Mouse (Mus musculus) CH12.LX (cell line): ENCODE results near the gene Klk6. TPM values are rescaled to one million over a fixed set of nuclear protein-coding genes. Genes with fewer than 3 reads are reported as not detected.

Experiments used
- DNase-seq: peaks from one replicate; pipeline ENCODE4 v3.0.0-alpha.2; 2013; ENCODE audit errors: extremely low read depth
- H3K27ac ChIP-seq: 2 replicates; pipeline ENCODE4 v1.5.1; 2012; ENCODE audit warnings: low read depth, mild to moderate bottlenecking, control low read depth, moderate library complexity; ENCODE audit not compliant: insufficient read depth
- H3K27me3 ChIP-seq: replicated peaks from 2 replicates; pipeline ENCODE3; 2012; ENCODE audit warnings: inconsistent platforms
- H3K36me3 ChIP-seq, 2 experiments: replicated peaks in 1 of 2; 2 replicates each; pipeline versions ENCODE3 to v1.6.1; 2012; ENCODE audit warnings: inconsistent platforms in 1 of 2, low read length in 1 of 2, mild to moderate bottlenecking in 1 of 2, mixed read lengths in 1 of 2, moderate library complexity in 1 of 2; ENCODE audit not compliant: control insufficient read depth in 1 of 2, insufficient read depth in 1 of 2
- H3K4me1 ChIP-seq, 2 experiments: 2 replicates each; pipeline ENCODE4 v1.6.1; 2012; ENCODE audit warnings: inconsistent platforms in 1 of 2, moderate library complexity in 1 of 2; ENCODE audit not compliant: insufficient read depth in 2 of 2, control insufficient read depth in 1 of 2
- H3K4me2 ChIP-seq: 2 replicates; pipeline ENCODE4 v1.6.1; 2012; ENCODE audit warnings: low read depth, mild to moderate bottlenecking, control low read depth; ENCODE audit not compliant: poor library complexity, insufficient read depth, severe bottlenecking
- H3K4me3 ChIP-seq, 3 experiments: fragments of 150-350 bp in 1 of 3; sonication (generic) in 1 of 3; replicated peaks in 1 of 3; 2 replicates each; pipeline versions ENCODE3 to v1.5.1; 2011 to 2012; ENCODE audit warnings: low read depth in 2 of 3, low read length in 2 of 3, mild to moderate bottlenecking in 2 of 3, moderate library complexity in 2 of 3, control low read depth in 1 of 3, improper control_type of control experiment in 1 of 3, inconsistent platforms in 1 of 3, mixed read lengths in 1 of 3; ENCODE audit not compliant: poor library complexity in 1 of 3
- H3K79me2 ChIP-seq: replicated peaks from 2 replicates; pipeline ENCODE4 v1.6.1; 2012; ENCODE audit warnings: mild to moderate bottlenecking, moderate library complexity; ENCODE audit not compliant: control insufficient read depth, poor library complexity, insufficient read depth, severe bottlenecking; ENCODE audit errors: extremely low read depth
- H3K9ac ChIP-seq: 2 replicates; pipeline ENCODE4 v1.6.1; 2012; ENCODE audit warnings: low read depth, mild to moderate bottlenecking, control low read depth, moderate library complexity; ENCODE audit not compliant: insufficient read depth
- H3K9me3 ChIP-seq: replicated peaks from 2 replicates; pipeline ENCODE3; 2012; ENCODE audit warnings: low read length, inconsistent platforms, mixed read lengths
- CHD1 ChIP-seq: IDR thresholded peaks from 2 replicates; pipeline ENCODE4 v1.6.1; 2012; ENCODE audit warnings: low read depth, low read length, improper control_type of control experiment, inconsistent platforms
- CHD2 ChIP-seq: IDR thresholded peaks from 2 replicates; pipeline ENCODE4 v1.6.1; 2011; ENCODE audit warnings: low read length, improper control_type of control experiment
- CTCF ChIP-seq, 2 experiments: IDR thresholded peaks in 1 of 2; conservative IDR thresholded peaks in 1 of 2; 2 replicates each; pipeline ENCODE4 v1.5.1; 2011 to 2012; ENCODE audit warnings: low read depth in 2 of 2, low read length in 2 of 2, improper control_type of control experiment in 1 of 2, inconsistent platforms in 1 of 2, mild to moderate bottlenecking in 1 of 2, moderate library complexity in 1 of 2
- IRF4 ChIP-seq: IDR thresholded peaks from 2 replicates; pipeline ENCODE4 v1.6.1; 2014; ENCODE audit warnings: low read depth, mild to moderate bottlenecking, inconsistent platforms, low read length, improper control_type of control experiment
- KAT2A ChIP-seq: IDR thresholded peaks from 2 replicates; pipeline ENCODE4 v1.6.1; 2012; ENCODE audit warnings: low read length, improper control_type of control experiment, inconsistent platforms; ENCODE audit not compliant: insufficient replicate concordance
- MAFK ChIP-seq: IDR thresholded peaks from 2 replicates; pipeline ENCODE4 v1.6.1; 2011; ENCODE audit warnings: low read length, improper control_type of control experiment; ENCODE audit not compliant: insufficient replicate concordance
- POLR2A ChIP-seq: IDR thresholded peaks from 2 replicates; pipeline ENCODE4 v1.6.1; 2011; ENCODE audit warnings: low read depth, mild to moderate bottlenecking, improper control_type of control experiment, low read length
- SMC3 ChIP-seq: IDR thresholded peaks from 2 replicates; pipeline ENCODE4 v1.6.1; 2011; ENCODE audit warnings: low read depth, low read length, improper control_type of control experiment
- TBP ChIP-seq: conservative IDR thresholded peaks from 2 replicates; pipeline ENCODE4 v1.6.1; 2011; ENCODE audit warnings: low read depth, low read length, improper control_type of control experiment
- TCF12 ChIP-seq: IDR thresholded peaks from 2 replicates; pipeline ENCODE4 v1.6.1; 2014; ENCODE audit warnings: low read depth, mild to moderate bottlenecking, inconsistent platforms, low read length, improper control_type of control experiment
- USF1 ChIP-seq: IDR thresholded peaks from 2 replicates; pipeline ENCODE4 v1.6.1; 2014; ENCODE audit warnings: low read depth, mild to moderate bottlenecking, inconsistent platforms, low read length, improper control_type of control experiment
- USF2 ChIP-seq: conservative IDR thresholded peaks from 2 replicates; pipeline ENCODE4 v1.6.1; 2011; ENCODE audit warnings: low read depth, low read length, improper control_type of control experiment
- ZC3H11A ChIP-seq: IDR thresholded peaks from 2 replicates; pipeline ENCODE4 v1.6.1; 2012; ENCODE audit warnings: low read depth, mild to moderate bottlenecking, inconsistent platforms, low read length, improper control_type of control experiment
- ZNF384 ChIP-seq: IDR thresholded peaks from 2 replicates; pipeline ENCODE4 v1.6.1; 2012; ENCODE audit warnings: low read depth, low read length, improper control_type of control experiment, inconsistent platforms
- dilution Hi-C: fragments of 300-500 bp; cut with MboI; formaldehyde crosslinking; loops from 2 replicates; pipeline ENCODE4 v1.14.3; 2020; ENCODE audit warnings: low sequenced_read_pairs; ENCODE audit not compliant: extremely low pct_unique_long_range_greater_than_20kb, extremely low pct_ligation_motif_present
- in situ Hi-C: fragments of 300-500 bp; cut with MboI; formaldehyde crosslinking; loops from 3 replicates; pipeline ENCODE4 v1.14.3; 2019; ENCODE audit warnings: low sequenced_read_pairs, low pct_ligation_motif_present, low pct_unique_long_range_greater_than_20kb, mixed read lengths
- polyA plus RNA-seq: library from polyadenylated mRNA; unstranded; fragments of >175 nt; gene quantifications from 2 replicates; pipeline ENCODE4 v1.2.1, GENCODE M21; 2012; ENCODE audit warnings: low read depth; ENCODE audit not compliant: insufficient read length
- total RNA-seq, 2 experiments: library from RNA; depleted of rRNA; stranded (reverse); fragments of 300-350 nt in 1 of 2; fragments of >200 nt in 1 of 2; gene quantifications; 2 replicates each; pipeline ENCODE4 v1.2.3; 2012 to 2014

Gene Klk6
- total and polyA plus RNA-seq, 3 experiments: not detected

DNA sequence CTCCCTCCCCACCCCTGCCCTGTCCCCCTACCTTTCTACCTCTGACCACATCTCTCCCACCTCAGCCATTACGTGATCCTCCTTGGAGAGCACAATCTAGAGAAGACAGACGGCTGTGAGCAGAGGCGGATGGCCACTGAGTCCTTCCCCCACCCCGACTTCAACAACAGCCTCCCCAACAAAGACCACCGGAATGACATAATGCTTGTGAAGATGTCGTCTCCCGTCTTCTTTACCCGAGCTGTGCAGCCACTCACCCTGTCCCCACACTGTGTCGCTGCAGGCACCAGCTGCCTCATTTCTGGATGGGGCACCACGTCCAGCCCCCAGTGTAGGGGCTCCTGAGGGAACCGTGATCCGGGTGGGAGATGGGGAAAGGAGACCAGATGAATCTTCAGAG is 46.9 kb upstream of the Klk6 start:
- no peak overlapping the region for H3K4me3 ChIP-seq
- H3K4me1 ChIP-seq: peaks cover 2 to 3% of the 10 kb centered on the region in 2 experiments; a peak in 1 of 4 replicates
- TF ChIP-seq TBP: no peak
- no peak for TF ChIP-seq KAT2A
- TF ChIP-seq CHD1: no peak
- no peak for TF ChIP-seq SMC3
- no peak for TF ChIP-seq CTCF (conservative IDR thresholded peaks at IDR 0.05 in 1 of 2, IDR thresholded peaks at IDR 0.05 in 1 of 2; ENCODE audit: low read depth in 2 of 2, low read length in 2 of 2)
- DNase-seq: no peak
- H3K79me2 ChIP-seq: no peaks in the 10 kb centered on the region
- H3K9ac ChIP-seq: no peak overlapping the region
- dilution Hi-C loops: no loop called here
- H3K9me3 ChIP-seq: no peaks in the 10 kb centered on the region
- no peak overlapping the region for H3K4me2 ChIP-seq
- in situ Hi-C loops: loop anchor here (25.0 kb wide), 1 partner anchor 290 kb away; the partner anchor contains the start of gene Iglon5
- peaks cover 92% of the 10 kb centered on the region for H3K27me3 ChIP-seq
- no peak overlapping the region for H3K27ac ChIP-seq
- H3K36me3 ChIP-seq: no peaks in the 10 kb centered on the region

DNA sequence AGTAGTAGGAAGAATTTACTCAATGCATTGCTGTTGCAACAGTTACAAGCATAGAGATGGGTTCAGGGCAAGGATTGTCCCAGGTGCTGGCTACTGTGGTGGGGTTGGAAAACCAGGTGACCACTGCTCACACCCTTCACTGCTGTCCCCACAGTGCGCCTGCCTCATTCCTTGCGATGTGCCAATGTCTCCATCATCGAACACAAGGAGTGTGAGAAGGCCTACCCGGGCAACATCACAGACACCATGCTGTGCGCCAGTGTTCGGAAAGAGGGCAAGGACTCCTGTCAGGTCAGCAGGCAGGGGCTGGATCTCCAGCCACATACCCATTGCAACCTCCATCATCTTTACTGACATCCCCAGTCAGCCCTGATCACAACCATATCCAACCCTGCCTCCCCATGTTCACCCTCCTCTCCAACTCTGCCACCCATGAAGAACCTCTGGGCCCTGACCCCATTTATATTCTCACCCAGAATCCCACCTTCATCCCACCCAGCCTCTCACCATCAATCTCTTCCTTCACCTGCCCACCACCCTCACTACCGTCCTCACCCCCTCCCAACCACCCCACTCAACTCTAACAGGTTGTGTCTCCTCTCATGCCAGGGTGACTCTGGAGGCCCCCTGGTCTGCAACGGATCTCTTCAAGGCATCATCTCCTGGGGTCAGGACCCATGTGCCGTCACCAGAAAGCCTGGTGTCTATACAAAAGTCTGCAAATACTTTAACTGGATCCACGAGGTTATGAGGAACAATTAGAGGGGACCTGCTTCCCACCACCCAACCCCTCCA is 45.9 kb upstream of the Klk6 start:
- Histone ChIP-seq H3K79me2 (no peaks in the 10 kb centered on the region), H3K4me2 (no peak overlapping the region), H3K36me3 (no peaks in the 10 kb centered on the region), H3K9me3 (no peaks in the 10 kb centered on the region), H3K4me1 (peaks cover 5 to 7% of the 10 kb centered on the region in 2 experiments; a peak in 1 of 4 replicates), H3K9ac (no peak overlapping the region), H3K27ac (no peak overlapping the region), H3K27me3 (peaks cover 94% of the 10 kb centered on the region), H3K4me3 (no peak overlapping the region)
- DNase-seq: no peak
- TF ChIP-seq POLR2A: no peak
- no peak for TF ChIP-seq ZNF384
- no peak for TF ChIP-seq TCF12
- no peak for TF ChIP-seq IRF4
- no peak for TF ChIP-seq CHD2
- TF ChIP-seq CTCF (conservative IDR thresholded peaks at IDR 0.05 in 1 of 2, IDR thresholded peaks at IDR 0.05 in 1 of 2; ENCODE audit: low read depth in 2 of 2, low read length in 2 of 2): no peak
- TF ChIP-seq USF1: no peak
- no peak for TF ChIP-seq USF2
- in situ Hi-C loops (loop anchor here (25.0 kb wide), 1 partner anchor 291 kb away; the partner anchor contains the start of gene Iglon5), dilution Hi-C loops (no loop called here)

DNA sequence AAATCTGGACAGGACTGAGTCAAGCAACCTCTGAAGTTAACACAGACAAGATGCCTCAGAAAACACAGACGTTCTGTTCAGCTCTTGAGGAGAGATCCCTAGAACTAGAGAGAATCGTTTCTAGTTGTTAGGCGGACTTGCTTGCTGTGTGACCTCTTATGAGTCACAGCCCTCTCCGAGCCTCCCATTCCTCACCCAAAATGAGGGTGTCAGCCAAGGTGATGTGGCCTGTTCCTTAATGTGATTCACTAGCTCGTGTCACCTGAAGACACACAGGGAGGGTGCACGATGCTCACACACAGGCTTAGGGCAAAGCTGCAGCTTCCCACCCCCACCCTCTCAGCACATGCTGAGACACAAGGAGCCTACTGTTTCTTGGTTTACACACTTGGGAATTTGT is 44.1 kb upstream of the Klk6 start:
- no peak for DNase-seq
- Histone ChIP-seq H3K4me3 (no peak overlapping the region), H3K4me1 (peaks cover 5 to 7% of the 10 kb centered on the region in 2 experiments; a peak in 1 of 4 replicates), H3K27me3 (peaks cover 92% of the 10 kb centered on the region), H3K4me2 (no peak overlapping the region), H3K9ac (no peak overlapping the region), H3K79me2 (no peaks in the 10 kb centered on the region), H3K27ac (no peak overlapping the region), H3K9me3 (no peaks in the 10 kb centered on the region)
- in situ Hi-C loops (loop anchor here (5.0 to 25.0 kb wide), 2 partner anchors 98 to 293 kb away; partner anchors contain the start of gene Iglon5), dilution Hi-C loops (no loop called here)
- no peak for TF ChIP-seq ZC3H11A
- no peak for TF ChIP-seq IRF4
- TF ChIP-seq MAFK: no peak
- TF ChIP-seq, all 38 proteins: peak for 0
- H3K36me3 ChIP-seq: no peaks in the 10 kb centered on the region
